Mouse (Mus musculus): Measurements from ENCODE around the gene Prl3d3. TPM values are rescaled to one million over a fixed set of nuclear protein-coding genes. Genes with fewer than 3 reads are reported as not detected.
"Not testable (repeated sequence)": the region's sequence is repeated elsewhere in the genome, so short reads cannot be mapped to it uniquely, and the experiment has no call there.

The Prl3d3 gene
- not detected in 2 replicates for polyA plus RNA-seq (2015; fragmentation: Nextera tagmentation; extraction: Ambion mirVana)

- H3K27me3 ChIP-seq; H3K4me1 ChIP-seq (replicated peaks); H3K9me3 ChIP-seq (replicated peaks); H3K4me3 ChIP-seq (replicated peaks); H3K9ac ChIP-seq; H3K4me2 ChIP-seq; H3K27ac ChIP-seq (replicated peaks); H3K36me3 ChIP-seq (replicated peaks); ATAC-seq (ENCODE audit: insufficient read depth): not testable (repeated sequence)
- 44% methylated on average over 3 of the region's 3 CpGs for WGBS (ENCODE audit: insufficient replicate concordance)
Observed at GRCm38 (mm10) chr13:27156490-27156889, at the start of gene Prl3d3. Gene Prl3d3 (plus strand): TSS chr13:27156790.

- 65% methylated on average over 4 of the region's 4 CpGs for WGBS (ENCODE audit: insufficient replicate concordance)
- not testable (repeated sequence) for H3K9me3 ChIP-seq (replicated peaks)
Observed at GRCm38 (mm10) chr13:27121398-27121797, 35.2 kb upstream of the Prl3d3 start, which contains the start of gene Prl3d2. Gene Prl3d2 (plus strand): TSS chr13:27121698.

GRCm38 (mm10) chr13:27148264-27148663, 8.3 kb upstream of the Prl3d3 start:
- H3K4me1 ChIP-seq (replicated peaks): no peaks in the 10 kb centered on the region
- H3K36me3 ChIP-seq (replicated peaks): no peaks in the 10 kb centered on the region
- no peak overlapping the region for H3K4me2 ChIP-seq
- H3K4me3 ChIP-seq (replicated peaks): no peak overlapping the region
- WGBS (ENCODE audit: insufficient replicate concordance): 29% methylated on average over 1 of the region's 1 CpGs
- no peaks in the 10 kb centered on the region for H3K27me3 ChIP-seq
- ATAC-seq (ENCODE audit: insufficient read depth): no peak
- H3K9me3 ChIP-seq (replicated peaks): no peaks in the 10 kb centered on the region
- no peak overlapping the region for H3K9ac ChIP-seq
- H3K27ac ChIP-seq (replicated peaks): no peak overlapping the region

More at GRCm38 (mm10) chr13:27121398-27121797, 35.2 kb upstream of the Prl3d3 start, which contains the start of gene Prl3d2:
- H3K4me2 ChIP-seq; H3K4me1 ChIP-seq (replicated peaks); H3K27ac ChIP-seq (replicated peaks); H3K4me3 ChIP-seq (replicated peaks); H3K9ac ChIP-seq; H3K27me3 ChIP-seq; ATAC-seq (ENCODE audit: insufficient read depth); H3K36me3 ChIP-seq (replicated peaks): not testable (repeated sequence)

GRCm38 (mm10) chr13:27196359-27196758, 39.8 kb downstream of the Prl3d3 start, which contains the start of gene Prl3c1:
Gene Prl3c1 (plus strand): TSS chr13:27196659.
- H3K4me2 ChIP-seq: no peak within 1 kb of the TSS
- H3K27me3 ChIP-seq: no peaks in the 10 kb centered on the region
- no peaks in the 10 kb centered on the region for H3K9me3 ChIP-seq (replicated peaks)
- H3K4me1 ChIP-seq (replicated peaks): no peaks in the 10 kb centered on the region
- ATAC-seq (ENCODE audit: insufficient read depth): no peak
- no peaks in the 10 kb centered on the region for H3K36me3 ChIP-seq (replicated peaks)
- H3K27ac ChIP-seq (replicated peaks): no peak within 1 kb of the TSS
- WGBS (ENCODE audit: insufficient replicate concordance): 63% methylated on average over 1 of the region's 1 CpGs
- H3K4me3 ChIP-seq (replicated peaks): no peak within 1 kb of the TSS
- no peak within 1 kb of the TSS for H3K9ac ChIP-seq

Other genes with a start within 250 kb of the Prl3d3 start
- not detected in 2 replicates for gene Prl, start 99.2 kb upstream of the Prl3d3 start, polyA plus RNA-seq (2015; fragmentation: Nextera tagmentation; extraction: Ambion mirVana)
- not detected in 2 replicates for gene Prl3d1, start 62.6 kb upstream of the Prl3d3 start, polyA plus RNA-seq (2015; fragmentation: Nextera tagmentation; extraction: Ambion mirVana)
- gene Prl3d2, start 35.1 kb upstream of the Prl3d3 start, polyA plus RNA-seq (2015; fragmentation: Nextera tagmentation; extraction: Ambion mirVana): not detected in 2 replicates
- gene Prl3c1, start 39.9 kb downstream of the Prl3d3 start, polyA plus RNA-seq (2015; fragmentation: Nextera tagmentation; extraction: Ambion mirVana): not detected in 2 replicates
- not detected in 2 replicates for gene Prl3b1, start 85.1 kb downstream of the Prl3d3 start, polyA plus RNA-seq (2015; fragmentation: Nextera tagmentation; extraction: Ambion mirVana)
- not detected in 2 replicates for gene Prl3a1, start 102.6 kb downstream of the Prl3d3 start, polyA plus RNA-seq (2015; fragmentation: Nextera tagmentation; extraction: Ambion mirVana)
- gene Prl6a1, start 155.8 kb downstream of the Prl3d3 start, polyA plus RNA-seq (2015; fragmentation: Nextera tagmentation; extraction: Ambion mirVana): not detected in 2 replicates
- not detected in 2 replicates for gene Prl8a2, start 188.9 kb downstream of the Prl3d3 start, polyA plus RNA-seq (2015; fragmentation: Nextera tagmentation; extraction: Ambion mirVana)
- gene Prl2b1, start 234.1 kb downstream of the Prl3d3 start, polyA plus RNA-seq (2015; fragmentation: Nextera tagmentation; extraction: Ambion mirVana): not detected in 2 replicates

Data from liver, embryonic 15.5 days (tissue).